Mouse (Mus musculus) adrenal gland, adult 2 months (tissue): ENCODE measurements at regions not wholly inside any gene's neighbourhood (a gene's known extent, or its start where the extent isn't known, plus 50 kb on each side); places are given as distances from the start of the nearest gene placed in this dataset.

ENCODE experiments used
- DNase-seq: peaks from one replicate; pipeline ENCODE4 v3.0.0; 2021

GRCm38 (mm10) chr10:21446641-21447040 is 69.5 kb downstream of the Aldh8a1 start:
- no peak for DNase-seq

- no peak for DNase-seq
Measured at GRCm38 (mm10) chr10:21448132-21448531, 71.0 kb downstream of the Aldh8a1 start.

GRCm38 (mm10) chr10:21448942-21449341 is 71.9 kb downstream of the Aldh8a1 start:
- DNase-seq: peak; percentile 45

- no peak for DNase-seq
Measured at GRCm38 (mm10) chr10:21452611-21453010, 75.5 kb downstream of the Aldh8a1 start.

GRCm38 (mm10) chr10:21453527-21453926 is 76.4 kb downstream of the Aldh8a1 start:
- DNase-seq: no peak

GRCm38 (mm10) chr10:21454153-21454552 is 77.1 kb downstream of the Aldh8a1 start:
- no peak for DNase-seq

GRCm38 (mm10) chr10:21454757-21455156 is 77.7 kb downstream of the Aldh8a1 start:
- DNase-seq: no peak

- DNase-seq: no peak
Measured at GRCm38 (mm10) chr10:21455863-21456262, 78.8 kb downstream of the Aldh8a1 start.

GRCm38 (mm10) chr10:21456359-21456758 is 79.3 kb downstream of the Aldh8a1 start:
- DNase-seq: no peak

- no peak for DNase-seq
Measured at GRCm38 (mm10) chr10:21456991-21457390, 79.9 kb downstream of the Aldh8a1 start.

GRCm38 (mm10) chr10:21458608-21459007 is 81.5 kb downstream of the Aldh8a1 start:
- no peak for DNase-seq

- no peak for DNase-seq
Measured at GRCm38 (mm10) chr10:21460062-21460461, 83.0 kb downstream of the Aldh8a1 start.

- DNase-seq: no peak
Measured at GRCm38 (mm10) chr10:21462915-21463314, 85.8 kb downstream of the Aldh8a1 start.

GRCm38 (mm10) chr10:21465362-21465761 is 88.3 kb downstream of the Aldh8a1 start:
- DNase-seq: peak; percentile 84

GRCm38 (mm10) chr10:21465806-21466377 is 88.8 kb downstream of the Aldh8a1 start:
- no peak for DNase-seq

- DNase-seq: no peak
Measured at GRCm38 (mm10) chr10:21467425-21468085, 90.5 kb downstream of the Aldh8a1 start.

- DNase-seq: no peak
Measured at GRCm38 (mm10) chr10:21468421-21468820, 91.3 kb downstream of the Aldh8a1 start.

GRCm38 (mm10) chr10:21469961-21470360 is 92.9 kb downstream of the Aldh8a1 start:
- no peak for DNase-seq

GRCm38 (mm10) chr10:21470589-21470988 is 93.5 kb downstream of the Aldh8a1 start:
- no peak for DNase-seq

- no peak for DNase-seq
Measured at GRCm38 (mm10) chr10:21474242-21474641, 97.2 kb downstream of the Aldh8a1 start.

- no peak for DNase-seq
Measured at GRCm38 (mm10) chr10:21478004-21478403, 100.9 kb downstream of the Aldh8a1 start.

- no peak for DNase-seq
Measured at GRCm38 (mm10) chr10:21479403-21479802, 102.3 kb downstream of the Aldh8a1 start.

GRCm38 (mm10) chr10:21481255-21481654 is 104.2 kb downstream of the Aldh8a1 start:
- peak; percentile 18 for DNase-seq

GRCm38 (mm10) chr10:21482055-21482454 is 105.0 kb downstream of the Aldh8a1 start:
- DNase-seq: no peak
